Mouse (Mus musculus) layer of hippocampus, adult 8-10 months (tissue): ENCODE data around the gene Rtn4rl1. TPM values are rescaled to one million over a fixed set of nuclear protein-coding genes. Genes with fewer than 3 reads are reported as not detected.
"Not testable (repeated sequence)": the region's sequence is repeated elsewhere in the genome, so short reads cannot be mapped to it uniquely, and the experiment has no call there.

Source experiments
- DNase-seq, 2 experiments: peaks; one replicate each; pipeline ENCODE4 v3.0.0; 2022; ENCODE audit warnings: low spot score in 2 of 2
- total RNA-seq, 4 experiments: library from RNA; stranded (reverse); gene quantifications; 2 replicates each; pipeline ENCODE4 v1.2.4; 2022

Gene Rtn4rl1
- total RNA-seq, 4 experiments from 2014 or later: 80.7 to 110 (median 97.3) TPM

DNA sequence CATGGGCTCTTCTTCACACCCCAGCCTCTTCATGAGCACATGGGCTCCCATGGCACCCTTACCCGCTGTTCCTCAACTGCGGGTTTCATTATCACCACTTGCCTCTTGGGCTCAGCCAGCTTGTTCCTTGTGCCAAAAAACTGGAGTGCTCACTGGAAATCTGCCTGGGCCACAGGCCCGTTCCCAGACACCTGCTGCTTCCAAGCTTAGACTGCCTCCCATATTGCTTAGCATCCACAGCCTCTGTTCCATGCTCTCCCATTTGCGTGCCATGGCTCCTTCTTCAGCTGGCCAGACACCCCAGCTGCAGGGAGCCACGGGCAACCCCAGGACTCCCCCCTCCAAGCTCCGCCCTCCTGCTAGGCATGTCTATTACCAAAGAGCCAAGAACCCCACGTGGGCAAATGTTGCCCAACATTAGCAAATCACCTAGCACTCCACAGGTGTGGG, 77.4 kb downstream of the Rtn4rl1 start:
- DNase-seq: peak; percentile 60 to 74

DNA sequence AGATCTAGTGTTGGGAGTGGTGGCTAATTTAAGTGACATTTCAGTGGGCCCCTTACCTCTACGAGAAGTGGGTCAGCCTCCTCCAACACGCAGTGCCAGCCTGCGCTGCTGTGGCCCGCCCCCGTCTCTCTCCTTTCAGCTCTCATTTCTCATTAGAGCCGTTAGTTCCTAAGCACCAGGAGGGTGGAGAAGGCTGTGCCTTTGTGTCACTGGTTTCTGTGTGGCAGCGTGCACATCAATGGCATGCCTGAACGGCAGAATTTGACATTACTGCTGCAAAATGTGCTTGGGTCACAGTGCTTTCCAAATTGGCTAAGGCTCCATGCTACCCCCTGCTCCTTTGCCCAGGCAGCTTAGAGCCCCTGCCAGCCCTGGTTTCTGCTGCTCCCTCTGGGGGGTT, 79.9 kb downstream of the Rtn4rl1 start:
- no peak for DNase-seq

- no peak for DNase-seq
Observed at GRCm38 (mm10) chr11:75275035-75275434, 81.5 kb downstream of the Rtn4rl1 start.

GRCm38 (mm10) chr11:75278115-75278514, 84.5 kb downstream of the Rtn4rl1 start:
- DNase-seq: no peak

DNA sequence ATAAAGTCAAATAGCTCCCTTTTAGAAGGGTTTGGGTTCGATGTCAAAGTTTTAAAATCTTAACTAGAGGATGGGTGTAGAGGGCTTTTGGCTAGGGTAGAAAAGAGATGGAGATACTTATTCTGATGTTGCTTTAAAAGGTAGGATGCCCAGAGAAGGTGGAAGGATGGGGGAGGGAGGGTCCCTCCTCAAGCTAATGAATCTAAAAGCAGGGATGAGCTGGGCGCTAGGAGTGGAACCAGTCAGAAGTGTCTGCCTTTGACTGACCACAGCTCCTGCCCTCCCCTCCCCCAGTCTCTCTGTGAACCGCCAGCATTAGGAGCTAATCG, 85.4 kb downstream of the Rtn4rl1 start:
- DNase-seq: no peak

GRCm38 (mm10) chr11:75279342-75280065, 85.9 kb downstream of the Rtn4rl1 start:
- DNase-seq: no peak

- DNase-seq: no peak
Observed at GRCm38 (mm10) chr11:75280066-75280410, 86.5 kb downstream of the Rtn4rl1 start.

GRCm38 (mm10) chr11:75280435-75281001, 86.9 kb downstream of the Rtn4rl1 start:
- no peak for DNase-seq

DNA sequence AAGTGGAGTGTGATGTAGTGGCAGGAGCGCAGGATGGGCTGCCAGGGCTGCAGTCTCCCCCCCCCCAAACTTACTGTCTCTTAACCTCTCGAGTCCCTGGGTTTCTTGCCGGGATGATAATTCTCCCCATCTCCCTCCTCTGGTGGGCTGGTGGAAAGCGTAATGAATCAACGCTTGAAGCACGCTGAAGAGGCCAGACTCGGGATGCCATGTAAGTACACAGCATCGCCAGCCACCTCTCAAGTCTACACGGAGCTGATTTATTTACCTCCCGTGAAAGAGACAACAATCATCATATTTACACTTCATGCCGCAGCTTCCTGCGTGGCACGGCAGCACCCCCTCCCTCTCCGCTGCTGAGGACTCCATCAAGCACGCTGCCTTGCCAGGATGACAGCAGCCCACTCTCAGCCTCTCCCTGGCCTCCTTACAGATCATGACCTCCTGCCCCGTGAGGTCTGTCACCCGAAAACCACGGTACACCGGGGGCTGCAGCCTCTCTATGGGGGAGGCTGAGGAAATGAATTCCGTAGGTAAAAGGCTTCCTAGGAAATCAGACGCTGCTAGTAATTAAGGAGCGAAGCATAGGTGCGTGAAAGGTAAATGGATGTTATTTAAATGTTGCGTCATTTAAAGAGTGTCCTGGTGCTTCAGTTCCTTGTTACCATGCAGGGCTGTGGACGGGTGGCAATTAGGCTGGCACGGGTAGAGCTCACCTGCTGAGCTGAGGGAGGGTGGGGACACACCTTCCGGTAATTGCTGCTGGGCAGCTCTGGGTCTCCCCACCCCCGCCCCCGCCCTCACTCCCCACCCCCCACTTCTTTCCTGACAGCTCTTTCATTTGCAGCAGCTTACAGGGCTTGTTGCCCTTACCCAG, 88.0 kb downstream of the Rtn4rl1 start:
- no peak for DNase-seq

- no peak for DNase-seq
Observed at GRCm38 (mm10) chr11:75282496-75283120, 89.0 kb downstream of the Rtn4rl1 start.

- DNase-seq: not testable (repeated sequence)
Observed at GRCm38 (mm10) chr11:75283784-75284183, 90.2 kb downstream of the Rtn4rl1 start.

GRCm38 (mm10) chr11:75285893-75286467, 92.4 kb downstream of the Rtn4rl1 start:
- DNase-seq: no peak

DNA sequence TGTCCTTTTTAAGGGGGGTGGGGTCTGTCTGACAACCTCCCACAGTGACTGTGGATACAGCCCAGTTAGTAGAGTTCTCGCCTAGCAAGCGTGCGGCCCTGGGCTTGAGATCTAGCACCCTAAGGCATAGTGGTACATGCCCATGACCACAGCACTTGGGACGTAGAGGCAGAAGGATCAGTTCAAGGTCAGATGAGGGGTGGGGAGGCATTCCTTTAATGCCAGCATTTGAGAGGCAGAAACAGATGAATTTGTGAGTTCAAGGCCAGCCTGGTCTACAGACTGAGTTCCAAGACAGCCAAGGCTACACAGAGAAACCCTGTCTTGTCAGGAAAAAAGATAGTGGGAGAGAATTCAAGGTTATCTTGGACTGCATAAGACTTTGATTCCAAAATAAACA, 93.3 kb downstream of the Rtn4rl1 start:
- no peak for DNase-seq

- DNase-seq: no peak
Observed at GRCm38 (mm10) chr11:75287940-75288339, 94.4 kb downstream of the Rtn4rl1 start.

DNA sequence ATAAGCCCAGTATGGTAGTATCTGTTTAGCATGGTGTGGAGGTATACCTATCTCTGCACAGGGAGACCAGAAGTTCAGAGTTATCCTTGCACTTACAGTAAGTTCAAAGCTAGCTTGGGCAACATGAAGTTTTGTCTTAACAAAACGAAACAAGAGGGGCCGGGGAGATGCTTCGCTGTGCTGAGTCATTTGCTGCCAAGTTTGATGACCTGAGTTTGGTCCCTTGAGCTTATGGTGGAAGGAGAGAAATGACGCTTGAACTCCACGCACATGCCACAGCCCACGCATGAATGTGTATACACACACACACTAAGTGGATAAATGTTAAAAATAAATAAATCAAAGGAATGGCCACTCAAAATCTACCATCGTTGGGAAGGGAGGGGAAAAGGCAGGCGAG, 94.9 kb downstream of the Rtn4rl1 start:
- DNase-seq: no peak

GRCm38 (mm10) chr11:75289120-75289519, 95.5 kb downstream of the Rtn4rl1 start:
- DNase-seq: no peak

DNA sequence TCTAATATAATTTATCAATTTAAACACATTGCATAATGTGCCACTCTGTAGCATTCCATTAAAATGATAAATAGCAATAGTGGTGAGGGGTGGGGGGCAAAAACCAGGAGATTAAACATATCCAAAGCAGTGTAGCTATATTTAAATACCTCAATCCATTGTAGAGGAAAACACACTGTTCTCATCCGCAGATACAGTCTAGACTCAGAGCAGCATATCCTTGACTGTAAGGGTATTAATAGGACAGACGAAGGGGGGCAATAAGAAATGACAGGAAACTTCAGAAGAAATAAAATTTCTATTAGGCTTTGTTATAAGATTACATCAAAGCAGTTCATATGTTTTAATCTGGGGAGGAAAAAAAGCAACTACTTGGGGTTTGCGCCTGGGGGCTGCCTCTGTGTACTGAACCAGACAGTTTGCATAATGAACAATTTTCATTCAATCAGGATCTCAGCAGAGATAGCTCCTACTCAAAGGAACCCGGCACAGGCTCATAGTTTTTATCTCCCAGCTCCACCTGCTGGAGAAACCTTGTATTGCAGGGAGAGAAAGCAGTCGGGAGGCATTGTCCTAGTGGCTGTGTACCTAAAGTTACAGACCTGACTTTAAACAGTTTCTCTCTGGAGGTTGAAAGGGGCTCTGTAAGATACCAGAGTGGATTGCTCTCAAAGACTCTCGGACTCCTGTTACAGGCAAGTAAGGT, 97.1 kb downstream of the Rtn4rl1 start:
- peak; percentile 86 to 97 for DNase-seq

DNA sequence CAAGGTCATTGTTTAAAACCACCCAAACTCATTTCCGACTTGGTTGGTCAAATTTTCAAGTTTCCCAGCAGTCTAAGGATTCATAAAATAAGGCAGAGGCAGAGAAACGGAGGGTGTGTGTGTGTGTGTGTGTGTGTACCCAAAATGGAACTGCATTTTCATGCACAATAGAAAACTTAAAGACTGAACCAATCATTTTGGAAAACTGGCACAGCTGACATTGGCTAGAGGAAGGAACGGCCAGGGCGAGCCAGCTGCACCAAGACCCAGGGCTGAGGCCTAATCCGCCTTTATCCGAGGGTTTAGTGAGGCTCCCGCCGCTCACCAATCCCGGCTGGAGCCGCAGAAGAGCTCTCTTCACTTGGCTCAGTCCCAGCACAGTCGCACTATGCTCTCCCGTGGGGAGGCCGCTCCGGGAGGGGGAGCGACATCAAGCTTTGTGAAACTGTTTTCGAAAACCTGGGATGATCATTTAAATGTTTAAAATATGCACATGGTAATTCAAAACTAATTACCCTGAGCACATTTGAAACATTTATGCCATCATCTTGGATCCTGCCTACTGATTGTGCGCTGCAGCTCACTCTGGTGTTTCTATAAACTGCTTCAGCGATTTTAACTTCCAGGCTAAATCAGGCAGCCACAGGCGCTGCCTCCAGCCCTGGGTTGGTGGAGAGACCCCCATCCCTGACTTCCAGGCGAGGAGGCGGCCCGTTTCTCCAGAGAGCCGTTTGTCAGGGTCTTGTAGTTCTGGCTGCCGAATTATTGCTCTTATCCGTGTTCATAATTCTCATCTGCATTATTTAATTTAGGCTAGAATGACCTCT, 98.0 kb downstream of the Rtn4rl1 start:
- DNase-seq: peak; percentile 54 to 68

DNA sequence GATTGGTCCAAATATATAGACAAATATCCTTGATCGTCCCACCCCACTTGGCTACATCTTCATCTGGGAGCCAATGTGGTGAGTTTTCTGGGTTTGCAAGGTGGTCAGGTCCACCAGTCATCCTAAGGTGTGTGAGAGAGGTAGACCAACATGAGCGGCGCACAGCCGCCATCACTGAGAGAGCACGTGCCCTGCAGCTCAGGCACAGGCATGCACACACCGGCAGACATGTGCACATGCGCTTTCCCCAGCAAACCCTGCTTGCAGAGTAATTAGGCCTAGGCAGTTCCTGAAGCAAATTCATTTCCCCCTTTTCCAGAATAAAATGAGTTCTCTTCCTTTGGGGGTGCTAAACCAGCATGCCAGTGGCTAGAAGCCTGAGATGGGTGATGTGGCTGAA, 98.7 kb downstream of the Rtn4rl1 start:
- no peak for DNase-seq

GRCm38 (mm10) chr11:75293852-75294361, 100.3 kb downstream of the Rtn4rl1 start:
- DNase-seq: no peak
